In genomic region chr4:82499238-82499637, GRCm38 (mm10) we compare ENCODE assay signal across 9 mouse cellular contexts.
DNase-seq lines count a peak whose midpoint lies in the region; ATAC-seq and TF ChIP-seq lines count a peak whose summit lies in the region.
"Had no signal": no experiment of that assay in that cellular context is flagged by ENCODE, and none has a peak within 500 bp of the region (broad histone marks: within the 10 kb centered on the region; RNA-seq: fewer than 3 reads in every experiment).

No protein-coding gene starts in this region.

- WGBS in cerebellum, adult 2 months: 4% methylated on average over 5 of the region's 5 CpGs
- 30% methylated on average over 5 of the region's 5 CpGs for WGBS in lung, embryonic 16.5 days
- WGBS in hindbrain, postnatal 0 days: 31% methylated on average over 5 of the region's 5 CpGs
- 62% methylated on average over 5 of the region's 5 CpGs for WGBS in stomach, embryonic 15.5 days

- H3K4me2 ChIP-seq in lung, embryonic 16.5 days (ENCODE audit: low read depth, low read length): peak overlapping the region; percentile 72
- peak overlapping the region; percentile 74 for H3K4me2 ChIP-seq in hindbrain, postnatal 0 days (ENCODE audit: low read depth, low read length)
- 0 out of 2 replicates have a peak overlapping the region, but pooled peaks have one; percentile 48 for H3K4me2 ChIP-seq in stomach, embryonic 15.5 days

- peak overlapping the region; percentile 74 for H3K9ac ChIP-seq in lung, embryonic 16.5 days (ENCODE audit: low read length)
- peak overlapping the region; percentile 58 for H3K9ac ChIP-seq in hindbrain, postnatal 0 days (replicated peaks; ENCODE audit: low read length)
- no peak overlapping the region for H3K9ac ChIP-seq in stomach, embryonic 15.5 days

- peak overlapping the region; percentile 43 for H3K4me3 ChIP-seq in cerebellum, adult 2 months (replicated peaks; ENCODE audit: insufficient read depth, low read depth, low read length)
- H3K4me3 ChIP-seq in lung, embryonic 16.5 days (ENCODE audit: low read length): peak overlapping the region; percentile 51
- peak overlapping the region; percentile 81 for H3K4me3 ChIP-seq in hindbrain, postnatal 0 days (ENCODE audit: low read length)
- H3K4me3 ChIP-seq in stomach, embryonic 15.5 days (replicated peaks): no peak overlapping the region

- H3K4me1 ChIP-seq in cerebellum, adult 2 months (ENCODE audit: control insufficient read depth, insufficient read depth, low read length): peaks cover 11% of the 10 kb centered on the region
- H3K4me1 ChIP-seq in lung, embryonic 16.5 days (replicated peaks; ENCODE audit: control insufficient read depth, insufficient read depth, low read length): peaks cover 35% of the 10 kb centered on the region
- H3K4me1 ChIP-seq in hindbrain, postnatal 0 days (ENCODE audit: insufficient read depth, low read length): no peaks in the 10 kb centered on the region
- peaks cover 23% of the 10 kb centered on the region for H3K4me1 ChIP-seq in stomach, embryonic 15.5 days

- ATAC-seq in cerebellum, adult (ENCODE audit: insufficient number of reproducible peaks, low FRiP score, low TSS enrichment): no peak
- ATAC-seq in lung, embryonic 16.5 days (ENCODE audit: low read depth): peak; percentile 48
- peak; percentile 33 for ATAC-seq in hindbrain, postnatal 0 days
- ATAC-seq in stomach, embryonic 15.5 days (ENCODE audit: insufficient read depth, low FRiP score, low read depth): 0 out of 2 replicates have a peak, but pooled peaks have one; percentile 32

- no peak for TF ChIP-seq CTCF in cerebellum, adult 2 months (IDR thresholded peaks at IDR 0.05; ENCODE audit: borderline replicate concordance, insufficient read depth, low read depth, low read length)
- no peak for TF ChIP-seq CTCF in hindbrain, postnatal 0 days (IDR thresholded peaks at IDR 0.05; ENCODE audit: low read depth)

- no peaks in the 10 kb centered on the region for H3K9me3 ChIP-seq in lung, embryonic 16.5 days (ENCODE audit: control insufficient read depth, low read length)
- H3K9me3 ChIP-seq in hindbrain, postnatal 0 days (ENCODE audit: low read length): no peaks in the 10 kb centered on the region
- H3K9me3 ChIP-seq in stomach, embryonic 15.5 days: no peaks in the 10 kb centered on the region

- peak overlapping the region; percentile 42; the same call in 1 of the 2 replicates for H3K27ac ChIP-seq in cerebellum, adult 2 months (ENCODE audit: insufficient read depth, low read length)
- peak overlapping the region; percentile 76 for H3K27ac ChIP-seq in lung, embryonic 16.5 days (ENCODE audit: low read length)
- peak overlapping the region; percentile 86 for H3K27ac ChIP-seq in hindbrain, postnatal 0 days
- H3K27ac ChIP-seq in stomach, embryonic 15.5 days: no peak overlapping the region

- no peaks in the 10 kb centered on the region for H3K27me3 ChIP-seq in cerebellum, adult 2 months (ENCODE audit: control insufficient read depth, insufficient read depth, low read length)
- no peaks in the 10 kb centered on the region for H3K27me3 ChIP-seq in lung, embryonic 16.5 days (ENCODE audit: control insufficient read depth, insufficient read depth, low read depth, low read length)
- H3K27me3 ChIP-seq in hindbrain, postnatal 0 days (ENCODE audit: insufficient read depth, low read length): no peaks in the 10 kb centered on the region
- H3K27me3 ChIP-seq in stomach, embryonic 15.5 days (replicated peaks): no peaks in the 10 kb centered on the region

- peaks cover 8% of the 10 kb centered on the region; the same call in 1 of the 2 replicates for H3K36me3 ChIP-seq in lung, embryonic 16.5 days (ENCODE audit: control insufficient read depth, insufficient read depth, low read length)
- 0 out of 2 replicates have a peak, but pooled peaks cover 6% of the 10 kb centered on the region for H3K36me3 ChIP-seq in hindbrain, postnatal 0 days (ENCODE audit: insufficient read depth, low read length)
- H3K36me3 ChIP-seq in stomach, embryonic 15.5 days: peaks cover 8% of the 10 kb centered on the region

- TF ChIP-seq POLR2A in cerebellum, adult 2 months (IDR thresholded peaks at IDR 0.05; ENCODE audit: borderline replicate concordance, insufficient read depth, low read length): 0 out of 2 replicates have a peak, but pooled peaks have one; percentile 12

- peak; percentile 65 for DNase-seq in cerebellum, adult 2 months
- no peak for DNase-seq in lung, postnatal 14 days
- peak; percentile 78 for DNase-seq in hindbrain, postnatal 0 days (ENCODE audit: low spot score)
- no peak for DNase-seq in right cerebral cortex, adult 2 months (ENCODE audit: low spot score in 2 of 2)
- no peak for DNase-seq in left cerebral cortex, adult 8-10 months (ENCODE audit: low spot score in 2 of 2)
- DNase-seq: layer of hippocampus, adult 9-11 months had no signal

Comparison
In these comparisons a context has a peak if more than half of its experiments do, and no peak if none do; other contexts are left out.
1. DNase-seq: peak in cerebellum, adult 2 months (2 of 2) and hindbrain, postnatal 0 days (single experiment); none in lung, postnatal 14 days (single experiment), right cerebral cortex, adult 2 months (0 of 2) and left cerebral cortex, adult 8-10 months (0 of 2).
2. Peak in every context shown above with its lines, with median percentiles within 50 percentile points of each other: H3K4me2 ChIP-seq.